Mouse (Mus musculus) midbrain, embryonic 14.5 days (tissue): ENCODE data around the gene Spert. TPM values are rescaled to one million over a fixed set of nuclear protein-coding genes. Genes with fewer than 3 reads are reported as not detected.

Experiments used
- ATAC-seq: fragments of 200-750 bp; cut with Nextera tagmentation; 2 replicates; pipeline ENCODE4 v1.8.0; 2017; ENCODE audit warnings: moderate number of reproducible peaks, moderate library complexity; ENCODE audit not compliant: low FRiP score, low TSS enrichment
- DNase-seq: peaks from one replicate; pipeline ENCODE4 v3.0.0-alpha.2; 2015
- H3K27ac ChIP-seq: fragments of 300-500 bp; sonication (generic); replicated peaks from 2 replicates; pipeline ENCODE4 v1.5.1; 2014; ENCODE audit warnings: mild to moderate bottlenecking, low read depth, low read length, moderate library complexity
- H3K27me3 ChIP-seq: fragments of 300-500 bp; sonication (generic); 2 replicates; pipeline ENCODE4 v1.6.1; 2014; ENCODE audit warnings: low read length, control low read depth, mixed read lengths; ENCODE audit not compliant: control insufficient read depth, insufficient read depth
- H3K36me3 ChIP-seq: fragments of 300-500 bp; sonication (generic); 2 replicates; pipeline ENCODE4 v1.6.1; 2014; ENCODE audit warnings: low read length, control low read depth; ENCODE audit not compliant: control insufficient read depth, insufficient read depth
- H3K4me1 ChIP-seq: fragments of 300-500 bp; sonication (generic); 2 replicates; pipeline ENCODE4 v1.6.1; 2014; ENCODE audit warnings: mild to moderate bottlenecking, antibody characterized with exemption, low read length, control low read depth; ENCODE audit not compliant: control insufficient read depth, insufficient read depth
- H3K4me2 ChIP-seq: fragments of 300-500 bp; sonication (generic); 2 replicates; pipeline ENCODE4 v1.6.1; 2014; ENCODE audit warnings: mild to moderate bottlenecking, low read length, moderate library complexity
- H3K4me3 ChIP-seq: fragments of 300-500 bp; sonication (generic); replicated peaks from 2 replicates; pipeline ENCODE4 v1.5.1; 2014; ENCODE audit warnings: low read depth, low read length
- H3K9ac ChIP-seq: fragments of 300-500 bp; sonication (generic); replicated peaks from 2 replicates; pipeline ENCODE4 v1.6.1; 2014; ENCODE audit warnings: mild to moderate bottlenecking, low read length, moderate library complexity
- H3K9me3 ChIP-seq: fragments of 300-500 bp; sonication (generic); 2 replicates; pipeline ENCODE4 v1.6.1; 2016; ENCODE audit warnings: low read length, control low read depth, mixed read lengths; ENCODE audit not compliant: control insufficient read depth
- WGBS: fragments of 180-500 bp; shearing (Covaris S2); extraction: QIAGEN DNeasy Blood & Tissue Kit; methylation state at CpG from one replicate; pipeline ENCODE4 v1.1.7; 2014; 5-methylcytosine and 5-hydroxymethylcytosine counted together
- polyA plus RNA-seq: library from polyadenylated mRNA; unstranded; fragments of >200 nt; fragmentation: Nextera tagmentation; extraction: Ambion mirVana; gene quantifications from 2 replicates; pipeline ENCODE4 v1.2.1, GENCODE M21; 2014

The Spert gene
- polyA plus RNA-seq, 1 experiment from 2014 or later, result not detected

- no peak overlapping the region for H3K4me3 ChIP-seq
- peaks cover 32% of the 10 kb centered on the region for H3K4me1 ChIP-seq
- no peaks in the 10 kb centered on the region for H3K27me3 ChIP-seq
- H3K36me3 ChIP-seq, result no peaks in the 10 kb centered on the region
- 54% methylated on average over 17 of the region's 17 CpGs for WGBS
- no peak for DNase-seq
- peak overlapping the region; percentile 39 for H3K4me2 ChIP-seq
- H3K27ac ChIP-seq, result peak overlapping the region; percentile 58
- H3K9ac ChIP-seq, result no peak overlapping the region
- H3K9me3 ChIP-seq, result no peaks in the 10 kb centered on the region
- ATAC-seq, result peak; percentile 64
These were observed 52.5 kb downstream of the Spert start for GRCm38 (mm10) chr14:75540216-75540995.

- Histone ChIP-seq H3K27ac (no peak overlapping the region), H3K4me3 (no peak overlapping the region), H3K4me2 (no peak overlapping the region), H3K9ac (no peak overlapping the region), H3K9me3 (no peaks in the 10 kb centered on the region), H3K36me3 (no peaks in the 10 kb centered on the region), H3K4me1 (peaks cover 32% of the 10 kb centered on the region), H3K27me3 (no peaks in the 10 kb centered on the region)
- DNase-seq (no peak), ATAC-seq (no peak)
- WGBS, result 73% methylated on average over 2 of the region's 2 CpGs
These were observed 53.7 kb downstream of the Spert start for GRCm38 (mm10) chr14:75539205-75539604.

Other genes starting within 250 kb of the Spert start
- gene Siah3, start 137.1 kb downstream of the Spert start, polyA plus RNA-seq, result 2.6 and 5.6 TPM in 2 replicates
- not detected in 2 replicates for gene Erich6b, start 49.1 kb upstream of the Spert start, polyA plus RNA-seq
- 19.6 and 25.4 TPM in 2 replicates for gene Cog3, start 161.4 kb upstream of the Spert start, polyA plus RNA-seq
- 13.4 and 15.6 TPM in 2 replicates for gene Slc25a30, start 193.9 kb upstream of the Spert start, polyA plus RNA-seq